Mouse (Mus musculus) fat pad, adult 2 months (tissue): Measurements from ENCODE around the gene Slc9b2.
A peak's percentile ranks its signal among the peaks of the same experiment; 100 is the strongest.

ENCODE experiments used
- DNase-seq: peaks from one replicate; pipeline ENCODE4 v3.0.0-alpha.2; 2011; ENCODE audit warnings: low read depth, low spot score; ENCODE audit errors: extremely low read depth

Slc9b2 gene

GRCm38 (mm10) chr3:135307411-135308259 lies at the start of gene Slc9b2:
Slc9b2 (plus strand) TSS chr3:135307700.
- no peak for DNase-seq

DNA sequence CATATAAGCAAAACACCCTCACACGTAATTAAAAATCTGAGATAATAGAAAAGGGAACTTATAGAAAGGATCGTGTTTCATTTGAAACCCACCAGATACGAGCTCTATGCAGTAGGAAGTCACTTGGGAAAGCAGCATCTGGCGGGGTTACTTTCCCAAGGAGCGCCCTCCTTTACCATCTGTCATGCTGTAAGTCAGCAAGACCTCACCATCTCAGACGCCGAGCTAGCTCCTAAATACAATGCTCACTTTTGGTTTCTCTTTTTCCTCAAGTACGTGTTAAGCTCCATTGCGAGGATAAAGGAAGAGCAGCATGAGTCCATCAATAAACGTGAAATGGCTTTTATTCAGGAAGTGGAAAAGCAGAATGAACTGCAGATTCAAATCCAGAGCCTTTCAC lies 48.6 kb upstream of the Slc9b2 start:
- no peak for DNase-seq

DNA sequence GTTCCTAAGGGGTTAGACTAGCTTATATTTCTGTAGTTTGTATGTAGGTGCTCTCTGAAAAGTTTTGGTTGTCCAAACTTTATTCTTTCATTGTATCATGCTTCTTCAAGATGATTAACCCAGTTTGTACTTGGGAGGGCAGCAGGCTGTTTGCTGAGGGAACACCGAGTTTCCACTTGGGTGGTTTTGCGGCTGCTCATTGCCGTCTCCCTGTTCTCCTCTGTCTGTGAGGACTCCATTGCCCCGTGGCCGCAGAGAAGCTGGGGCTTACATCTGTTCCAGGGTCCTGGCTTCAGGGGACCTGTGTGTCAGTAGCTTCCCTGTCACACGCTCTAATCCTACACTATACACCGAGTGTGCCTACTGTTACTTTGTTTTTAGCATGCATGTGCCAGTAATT lies 47.3 kb upstream of the Slc9b2 start:
- DNase-seq, result no peak

DNA sequence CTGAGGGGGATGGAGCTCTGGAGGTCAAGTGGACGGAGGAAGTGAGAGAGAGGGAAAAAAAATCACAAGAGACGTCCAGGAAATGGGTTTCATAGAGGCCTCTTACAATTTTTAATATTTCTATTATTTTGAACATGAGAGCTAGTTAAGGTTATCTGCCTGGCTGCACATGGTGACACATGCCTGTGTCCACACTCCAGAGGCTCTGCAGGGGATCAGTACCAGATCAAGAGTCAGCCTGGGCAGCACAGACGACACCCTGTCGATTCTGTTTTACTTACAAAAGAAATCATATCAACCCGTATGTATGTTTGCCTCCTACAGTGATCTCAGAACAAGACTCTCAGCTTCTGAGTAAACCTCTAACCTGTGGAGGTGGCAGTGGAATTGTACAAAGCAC lies 38.9 kb upstream of the Slc9b2 start:
- no peak for DNase-seq

GRCm38 (mm10) chr3:135269391-135269990 lies 38.0 kb upstream of the Slc9b2 start:
- DNase-seq, result no peak

DNA sequence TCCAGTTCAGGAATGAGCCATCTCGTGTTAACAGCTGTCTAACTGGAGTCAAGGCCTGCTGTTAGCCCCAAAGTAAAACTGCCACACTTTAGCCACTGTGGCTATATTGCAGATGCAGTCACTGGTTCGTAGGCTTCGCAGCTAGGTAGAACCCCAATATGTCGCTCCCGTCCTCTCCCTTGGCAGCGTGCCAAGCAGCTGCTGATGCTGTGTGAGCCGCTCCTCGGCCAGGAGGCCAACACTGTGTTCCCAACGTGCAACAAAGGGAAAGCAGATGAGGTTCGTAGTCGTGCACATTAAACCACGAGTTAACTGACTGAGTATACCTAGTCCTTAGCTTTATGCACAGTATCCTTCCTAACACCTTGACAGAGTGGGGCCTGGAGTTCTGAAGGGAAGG lies 34.9 kb upstream of the Slc9b2 start:
- no peak for DNase-seq

GRCm38 (mm10) chr3:135273047-135273446 lies 34.5 kb upstream of the Slc9b2 start:
- no peak for DNase-seq

- DNase-seq, result no peak
Measured at GRCm38 (mm10) chr3:135280160-135280559, 27.3 kb upstream of the Slc9b2 start.

DNA sequence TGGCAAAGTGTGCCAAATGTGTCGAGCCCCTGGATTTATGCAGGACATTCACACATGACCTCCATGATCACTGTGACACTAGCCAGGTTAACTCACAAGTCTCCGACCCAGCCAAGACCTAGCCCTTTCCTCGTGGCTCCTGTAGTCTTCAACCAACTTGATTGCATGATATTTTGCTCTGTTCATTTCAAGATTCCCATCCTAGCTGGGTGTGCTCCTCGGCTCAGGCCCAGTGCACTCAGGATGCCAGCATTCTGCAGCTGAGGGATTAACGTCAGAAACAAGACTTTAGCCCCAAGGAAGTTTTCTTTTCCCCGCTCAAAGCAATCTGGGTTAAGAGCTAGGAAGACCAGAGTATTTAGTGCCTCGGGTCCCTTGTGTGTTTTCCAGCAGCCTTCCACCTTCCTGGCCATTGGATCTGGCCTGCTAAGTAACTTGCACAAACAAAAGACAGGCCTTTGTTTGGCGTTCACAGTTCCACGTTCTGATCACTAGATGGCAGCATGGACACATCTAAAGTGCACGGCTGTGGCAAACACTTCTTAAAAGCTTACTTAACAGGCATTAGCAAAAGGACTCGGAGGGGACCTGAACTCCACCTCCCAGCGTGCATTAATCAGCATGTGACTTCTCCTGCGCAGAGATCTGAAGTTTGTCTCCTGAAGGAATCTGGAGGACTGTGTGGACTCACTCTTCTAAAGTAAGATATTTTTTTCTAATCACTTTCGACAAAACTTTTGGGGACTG lies 26.7 kb upstream of the Slc9b2 start, which contains the start of gene Bdh2:
Gene Bdh2, plus strand, starts transcription at position 553 of the 747 bp plus-strand sequence.
- DNase-seq, result no peak

GRCm38 (mm10) chr3:135281701-135282100 lies 25.8 kb upstream of the Slc9b2 start:
- no peak for DNase-seq

GRCm38 (mm10) chr3:135285256-135285655 lies 22.2 kb upstream of the Slc9b2 start:
- no peak for DNase-seq

GRCm38 (mm10) chr3:135285807-135286206 lies 21.7 kb upstream of the Slc9b2 start:
- DNase-seq, result no peak

DNA sequence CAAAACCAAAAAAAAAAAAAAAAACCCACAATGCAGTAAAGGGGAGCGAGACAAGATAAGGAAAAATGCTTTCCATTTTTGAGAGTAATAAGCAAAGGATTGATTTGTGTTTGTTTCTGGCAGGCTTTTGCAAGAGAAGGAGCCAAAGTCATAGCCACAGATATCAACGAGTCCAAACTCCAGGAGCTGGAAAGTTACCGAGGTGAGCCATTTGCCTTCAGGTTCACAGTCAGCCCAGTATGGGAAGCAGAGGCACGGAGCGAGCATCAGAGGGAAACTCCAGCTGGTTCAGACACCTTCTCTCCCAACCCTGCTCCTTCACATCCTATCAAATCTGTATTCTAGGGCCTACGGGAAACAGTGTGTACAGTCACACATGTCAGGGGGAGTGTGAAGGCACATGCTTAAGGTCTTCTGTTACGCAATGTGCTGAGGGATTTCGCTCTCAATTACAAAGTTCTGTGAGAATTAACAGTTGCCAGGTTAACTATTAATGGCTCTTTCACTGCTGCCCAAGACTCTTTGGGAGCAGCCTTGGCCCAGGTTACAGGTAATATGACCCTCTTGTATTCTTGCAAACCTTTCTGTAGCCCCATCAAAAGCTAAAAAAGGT lies 19.3 kb upstream of the Slc9b2 start:
- DNase-seq, result no peak

- DNase-seq, result no peak
Measured at GRCm38 (mm10) chr3:135289148-135289547, 18.4 kb upstream of the Slc9b2 start.

DNA sequence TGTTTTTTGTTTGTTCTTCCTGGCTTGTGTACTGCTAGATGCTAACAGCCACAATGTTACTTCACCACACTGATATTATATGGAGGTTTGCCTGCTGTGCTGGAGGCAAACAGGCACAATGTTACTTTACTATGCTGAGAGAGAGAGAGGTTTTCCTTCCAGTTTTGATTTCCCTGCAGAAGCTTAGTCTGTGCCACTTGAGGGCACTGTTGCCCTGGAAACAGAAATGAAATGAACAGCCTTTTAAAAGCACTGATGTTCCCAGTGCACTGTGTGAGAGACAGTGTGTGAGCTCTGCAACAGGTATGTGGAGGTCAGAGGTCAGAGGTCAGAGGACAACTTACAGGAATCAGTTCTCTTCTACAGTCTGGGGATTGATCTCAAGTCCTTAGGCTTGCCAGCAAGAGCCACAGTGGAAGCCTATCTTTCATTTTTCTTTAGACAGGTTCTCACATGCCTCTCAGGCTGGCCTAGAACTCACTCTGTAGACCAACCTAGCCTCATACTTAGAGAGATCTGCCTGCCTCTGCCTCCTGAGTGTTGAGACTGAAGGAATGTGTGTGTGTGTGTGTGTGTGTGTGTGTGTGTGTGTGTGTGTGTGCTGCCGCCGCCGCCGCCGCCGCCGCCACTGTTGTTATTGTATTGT lies 17.1 kb upstream of the Slc9b2 start:
- no peak for DNase-seq

DNA sequence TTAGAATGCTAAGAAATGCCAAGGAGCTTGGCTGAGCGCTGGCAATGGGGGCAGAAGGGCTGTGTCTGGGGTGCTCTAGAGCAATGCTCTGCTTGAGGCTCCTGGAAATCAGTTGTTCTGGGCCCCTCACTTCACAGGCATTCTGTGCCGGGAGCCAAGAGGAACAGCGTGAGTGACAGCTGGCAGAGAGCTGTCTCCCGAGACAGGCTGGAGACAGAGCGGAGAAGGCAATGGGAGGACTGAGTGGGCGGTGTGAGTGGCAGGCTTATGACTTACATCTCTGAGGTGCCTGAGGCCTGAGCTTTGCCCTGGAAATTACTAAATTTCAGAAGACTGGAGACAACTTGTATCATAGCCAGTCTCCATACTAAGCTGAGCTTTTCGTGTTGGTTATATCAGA lies 13.8 kb upstream of the Slc9b2 start:
- peak; percentile 88 for DNase-seq

GRCm38 (mm10) chr3:135295559-135295958 lies 11.9 kb upstream of the Slc9b2 start:
- DNase-seq, result no peak

- DNase-seq, result no peak
Measured at GRCm38 (mm10) chr3:135298560-135298959, 8.9 kb upstream of the Slc9b2 start.

- no peak for DNase-seq
Measured at GRCm38 (mm10) chr3:135300081-135300480, 7.4 kb upstream of the Slc9b2 start.

DNA sequence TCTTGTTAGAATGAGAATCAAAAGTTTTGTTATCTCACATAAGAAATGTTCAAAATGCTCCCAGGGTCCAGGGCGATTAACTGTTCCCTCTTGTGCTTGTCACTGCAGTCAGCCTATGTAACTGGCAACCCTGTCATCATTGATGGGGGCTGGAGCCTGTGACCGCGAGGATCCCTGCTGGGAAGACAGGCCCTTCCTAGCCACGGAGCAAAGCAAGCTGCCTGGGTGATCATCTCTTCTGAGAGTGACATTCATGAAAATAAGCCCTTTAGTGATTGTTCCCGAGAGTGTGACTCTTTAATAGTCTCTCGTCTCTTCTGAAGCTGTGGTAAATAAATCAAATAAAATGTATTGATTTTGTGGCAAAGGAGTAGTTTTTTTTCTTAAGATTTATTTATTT lies 3.4 kb upstream of the Slc9b2 start:
- DNase-seq, result no peak

DNA sequence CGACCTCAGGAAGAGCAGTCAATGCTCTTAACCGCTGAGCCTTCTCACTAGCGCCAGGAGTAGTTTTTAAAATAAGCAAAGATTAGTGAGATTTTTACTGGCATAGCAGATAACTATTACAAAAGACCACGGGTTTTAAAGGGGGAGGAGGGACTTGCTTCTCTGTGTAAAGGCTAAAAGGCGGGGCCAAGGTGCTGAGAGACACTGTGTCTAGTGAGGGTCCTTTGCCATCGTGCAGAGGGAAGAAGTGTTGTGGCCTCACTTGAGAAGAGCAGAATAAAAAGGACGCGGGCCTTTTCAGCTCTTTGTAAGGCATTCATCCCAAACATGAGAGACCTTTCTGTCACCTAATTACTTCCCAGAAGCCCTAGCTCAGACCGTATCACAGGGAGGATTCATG lies 2.9 kb upstream of the Slc9b2 start:
- DNase-seq, result no peak
